Mouse (Mus musculus) neural tube, embryonic 13.5 days (tissue): ENCODE measurements around the gene Olfr507. TPM values are rescaled to one million over a fixed set of nuclear protein-coding genes. Genes with fewer than 3 reads are reported as not detected.

Experiments
- polyA plus RNA-seq: library from polyadenylated mRNA; unstranded; fragments of >200 nt; fragmentation: Nextera tagmentation; extraction: Ambion mirVana; gene quantifications from 2 replicates; pipeline ENCODE4 v1.2.1, GENCODE M21; 2015

Olfr507 gene
- polyA plus RNA-seq, 1 experiment from 2014 or later = not detected

Other genes with a start within 250 kb of the Olfr507 start
- not detected in 2 replicates for gene Olfr495, start 228.6 kb upstream of the Olfr507 start, polyA plus RNA-seq
- gene Olfr497, start 201.4 kb upstream of the Olfr507 start, polyA plus RNA-seq = not detected in 2 replicates
- gene Olfr498, start 156.5 kb upstream of the Olfr507 start, polyA plus RNA-seq = not detected in 2 replicates
- gene Olfr502, start 96.7 kb upstream of the Olfr507 start, polyA plus RNA-seq = not detected in 2 replicates
- not detected in 2 replicates for gene Olfr503, start 77.3 kb upstream of the Olfr507 start, polyA plus RNA-seq
- gene Olfr504, start 56.0 kb upstream of the Olfr507 start, polyA plus RNA-seq = not detected in 2 replicates
- 0.06 TPM in 1 of 2 replicates, not detected in the other for gene Olfr506, start 11.0 kb upstream of the Olfr507 start, polyA plus RNA-seq
- gene Olfr508, start 8.2 kb downstream of the Olfr507 start, polyA plus RNA-seq = not detected in 2 replicates
- gene Olfr509, start 30.1 kb downstream of the Olfr507 start, polyA plus RNA-seq = 0.06 TPM in 1 of 2 replicates, not detected in the other
- not detected in 2 replicates for gene Olfr510, start 44.6 kb downstream of the Olfr507 start, polyA plus RNA-seq
- gene Olfr512, start 91.5 kb downstream of the Olfr507 start, polyA plus RNA-seq = not detected in 2 replicates
- gene Olfr513, start 129.2 kb downstream of the Olfr507 start, polyA plus RNA-seq = not detected in 2 replicates
- not detected in 2 replicates for gene Olfr514, start 204.2 kb downstream of the Olfr507 start, polyA plus RNA-seq
- gene Olfr516, start 228.7 kb downstream of the Olfr507 start, polyA plus RNA-seq = not detected in 2 replicates